Mouse (Mus musculus): ENCODE results near the gene Zfp36l2.

DNA sequence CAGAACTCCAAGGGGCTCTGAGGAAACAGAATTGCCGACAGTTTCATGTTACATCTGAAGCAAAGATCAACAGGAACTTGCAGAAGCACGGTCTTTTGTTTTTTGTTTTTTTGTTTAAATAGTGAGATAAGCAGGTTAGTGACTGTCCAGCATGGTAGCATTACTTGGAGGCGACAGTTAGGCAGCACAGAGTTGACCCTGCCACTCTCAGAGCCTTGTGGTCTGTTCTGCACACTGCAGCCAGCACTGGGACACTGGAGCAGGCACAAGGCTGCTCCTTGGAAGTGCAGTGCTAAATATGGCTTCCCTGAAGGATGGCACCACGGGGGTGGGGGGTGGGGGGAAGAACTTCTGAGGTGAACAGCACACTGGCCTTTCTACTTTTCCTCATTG lies 7.3 kb upstream of the Zfp36l2 start:
- TF ChIP-seq CTCF (IDR thresholded peaks at IDR 0.05; ENCODE audit: control insufficient read depth, insufficient read depth, insufficient replicate concordance, low read depth, low read length) (no peak), POLR2A (IDR thresholded peaks at IDR 0.05; ENCODE audit: control insufficient read depth, low read depth, low read length) (no peak)
